ENCODE assay signal across 9 mouse cellular contexts in genomic region chr6:59498079-59498478, GRCm38 (mm10).
A peak's percentile ranks its signal among the peaks of the same experiment; 100 is the strongest.
DNase-seq lines count a peak whose midpoint lies in the region; ATAC-seq and TF ChIP-seq lines count a peak whose summit lies in the region.
"Had no signal": no experiment of that assay in that cellular context is flagged by ENCODE, and none has a peak within 500 bp of the region (broad histone marks: within the 10 kb centered on the region; RNA-seq: fewer than 3 reads in every experiment).

No protein-coding gene starts in this region.

- WGBS in liver, adult 2 months = 21% methylated on average over 7 of the region's 7 CpGs
- WGBS in liver, embryonic 12.5 days (ENCODE audit: insufficient replicate concordance) = 31% methylated on average over 7 of the region's 7 CpGs
- WGBS in bone marrow, adult 2 months = 23% methylated on average over 7 of the region's 7 CpGs
- 34% methylated on average over 7 of the region's 7 CpGs for WGBS in embryonic facial prominence, embryonic 14.5 days
- 38% methylated on average over 7 of the region's 7 CpGs for WGBS in hindbrain, postnatal 0 days

- no peak overlapping the region for H3K4me2 ChIP-seq in liver, embryonic 12.5 days
- H3K4me2 ChIP-seq in embryonic facial prominence, embryonic 14.5 days (ENCODE audit: low read depth, low read length) = no peak overlapping the region
- no peak overlapping the region for H3K4me2 ChIP-seq in hindbrain, postnatal 0 days (ENCODE audit: low read depth, low read length)
- H3K4me2 ChIP-seq: embryonic facial prominence, embryonic 13.5 days had no signal

- no peaks in the 10 kb centered on the region for H3K79me2 ChIP-seq in liver, adult 2 months (ENCODE audit: control insufficient read depth, insufficient read depth, low read length)

- TF ChIP-seq CTCF in liver, adult 2 months (IDR thresholded peaks at IDR 0.05; ENCODE audit: low read depth, low read length) = peak; percentile 80
- TF ChIP-seq CTCF in bone marrow, adult 2 months (IDR thresholded peaks at IDR 0.05; ENCODE audit: control insufficient read depth, insufficient read depth, low read length) = peak; percentile 61
- peak; percentile 85 for TF ChIP-seq CTCF in hindbrain, postnatal 0 days (IDR thresholded peaks at IDR 0.05; ENCODE audit: low read depth)

- TF ChIP-seq POLR2A in liver, adult 2 months (IDR thresholded peaks at IDR 0.05; ENCODE audit: extremely low read depth, insufficient read depth, low read length) = no peak
- TF ChIP-seq POLR2A in bone marrow, adult 2 months (IDR thresholded peaks at IDR 0.05; ENCODE audit: borderline replicate concordance, control insufficient read depth, low read depth, low read length) = no peak

- ATAC-seq in liver, embryonic 12.5 days = no peak
- no peak for ATAC-seq in embryonic facial prominence, embryonic 14.5 days (ENCODE audit: low read depth)
- ATAC-seq in hindbrain, postnatal 0 days = peak; percentile 49; the same call in 1 of the 2 replicates

- no peaks in the 10 kb centered on the region for H3K4me1 ChIP-seq in liver, adult 2 months (ENCODE audit: control insufficient read depth, insufficient read depth, low read length)
- no peaks in the 10 kb centered on the region for H3K4me1 ChIP-seq in liver, embryonic 12.5 days
- H3K4me1 ChIP-seq in bone marrow, adult 2 months (ENCODE audit: control insufficient read depth, insufficient read depth, low read length) = no peaks in the 10 kb centered on the region
- H3K4me1 ChIP-seq in embryonic facial prominence, embryonic 14.5 days (ENCODE audit: control insufficient read depth, insufficient read depth, low read length) = no peaks in the 10 kb centered on the region
- no peaks in the 10 kb centered on the region for H3K4me1 ChIP-seq in hindbrain, postnatal 0 days (ENCODE audit: insufficient read depth, low read length)
- H3K4me1 ChIP-seq: embryonic facial prominence, embryonic 13.5 days had no signal

- H3K27me3 ChIP-seq in liver, adult 2 months (ENCODE audit: control insufficient read depth, insufficient read depth, low read length) = no peaks in the 10 kb centered on the region
- H3K27me3 ChIP-seq in liver, embryonic 12.5 days (replicated peaks) = no peaks in the 10 kb centered on the region
- H3K27me3 ChIP-seq in embryonic facial prominence, embryonic 14.5 days (replicated peaks; ENCODE audit: control insufficient read depth, insufficient read depth, low read length) = no peaks in the 10 kb centered on the region
- no peaks in the 10 kb centered on the region for H3K27me3 ChIP-seq in hindbrain, postnatal 0 days (ENCODE audit: insufficient read depth, low read length)
- H3K27me3 ChIP-seq: embryonic facial prominence, embryonic 13.5 days had no signal

- H3K27ac ChIP-seq in liver, adult 2 months (replicated peaks; ENCODE audit: insufficient read depth, low read depth, low read length) = no peak overlapping the region
- no peak overlapping the region for H3K27ac ChIP-seq in liver, embryonic 12.5 days
- no peak overlapping the region for H3K27ac ChIP-seq in bone marrow, adult 2 months (ENCODE audit: control insufficient read depth, insufficient read depth, low read depth, low read length, poor library complexity)
- H3K27ac ChIP-seq in embryonic facial prominence, embryonic 14.5 days (replicated peaks; ENCODE audit: low read depth, low read length) = no peak overlapping the region
- no peak overlapping the region for H3K27ac ChIP-seq in hindbrain, postnatal 0 days
- H3K27ac ChIP-seq: embryonic facial prominence, embryonic 13.5 days had no signal

- no peaks in the 10 kb centered on the region for H3K36me3 ChIP-seq in liver, adult 2 months (ENCODE audit: control insufficient read depth, insufficient read depth, low read length)
- no peaks in the 10 kb centered on the region for H3K36me3 ChIP-seq in liver, embryonic 12.5 days
- no peaks in the 10 kb centered on the region for H3K36me3 ChIP-seq in embryonic facial prominence, embryonic 14.5 days (ENCODE audit: control insufficient read depth, insufficient read depth, low read length)
- no peaks in the 10 kb centered on the region for H3K36me3 ChIP-seq in hindbrain, postnatal 0 days (ENCODE audit: insufficient read depth, low read length)
- H3K36me3 ChIP-seq: embryonic facial prominence, embryonic 13.5 days had no signal

- no peaks in the 10 kb centered on the region for H3K9me3 ChIP-seq in liver, embryonic 12.5 days (replicated peaks)
- H3K9me3 ChIP-seq in embryonic facial prominence, embryonic 14.5 days (ENCODE audit: control insufficient read depth, low read length) = no peaks in the 10 kb centered on the region
- H3K9me3 ChIP-seq in hindbrain, postnatal 0 days (ENCODE audit: low read length) = no peaks in the 10 kb centered on the region
- H3K9me3 ChIP-seq: embryonic facial prominence, embryonic 13.5 days had no signal

- H3K4me3 ChIP-seq in liver, adult 2 months (ENCODE audit: insufficient read depth, low read depth, low read length) = no peak overlapping the region
- H3K4me3 ChIP-seq in liver, embryonic 12.5 days = no peak overlapping the region
- H3K4me3 ChIP-seq in bone marrow, adult 2 months (replicated peaks; ENCODE audit: control insufficient read depth, low read depth, low read length) = no peak overlapping the region
- H3K4me3 ChIP-seq in embryonic facial prominence, embryonic 14.5 days (ENCODE audit: low read depth, low read length) = no peak overlapping the region
- no peak overlapping the region for H3K4me3 ChIP-seq in hindbrain, postnatal 0 days (ENCODE audit: low read length)
- H3K4me3 ChIP-seq: embryonic facial prominence, embryonic 13.5 days had no signal

- intact Hi-C loops in left cerebral cortex, postnatal 25 days (cut with DNase I) = no loop called here

- H3K9ac ChIP-seq in liver, adult 2 months (ENCODE audit: low read depth, low read length) = no peak overlapping the region
- no peak overlapping the region for H3K9ac ChIP-seq in liver, embryonic 12.5 days
- no peak overlapping the region for H3K9ac ChIP-seq in embryonic facial prominence, embryonic 14.5 days (ENCODE audit: low read depth, low read length)
- no peak overlapping the region for H3K9ac ChIP-seq in hindbrain, postnatal 0 days (replicated peaks; ENCODE audit: low read length)
- H3K9ac ChIP-seq: embryonic facial prominence, embryonic 13.5 days had no signal

- peak; percentile 52 for DNase-seq in liver, adult 2 months (ENCODE audit: extremely low read depth, low read depth, low spot score)
- peak; percentile 36 for DNase-seq in embryonic facial prominence, embryonic 14.5 days (ENCODE audit: low spot score)
- peak; percentile 73 for DNase-seq in hindbrain, postnatal 0 days (ENCODE audit: low spot score)
- peak; percentile 58 to 67 for DNase-seq in left cerebral cortex, postnatal 25 days (ENCODE audit: low spot score in 2 of 2)
- DNase-seq in ovary, postnatal 14 days (ENCODE audit: low spot score) = peak; percentile 29
- DNase-seq in thymus, postnatal 36 days = peak; percentile 41 to 66
